Mouse (Mus musculus) E14TG2a.4 (cell line): ENCODE data around the gene Mylk2.
A peak's percentile ranks its signal among the peaks of the same experiment; 100 is the strongest.

Experiments
- H3K27me3 ChIP-seq: 2 replicates; pipeline ENCODE4 v1.6.1; 2014; ENCODE audit warnings: low read length, control low read depth; ENCODE audit not compliant: insufficient read depth
- H3K36me3 ChIP-seq: 2 replicates; pipeline ENCODE4 v1.6.1; 2014; ENCODE audit warnings: low read length, control low read depth; ENCODE audit not compliant: insufficient read depth
- H3K4me1 ChIP-seq: replicated peaks from 2 replicates; pipeline ENCODE4 v1.6.1; 2014; ENCODE audit warnings: low read depth, low read length, control low read depth
- H3K4me3 ChIP-seq: replicated peaks from 2 replicates; pipeline ENCODE4 v1.5.1; 2014; ENCODE audit warnings: mild to moderate bottlenecking, low read length
- H3K9me3 ChIP-seq: 2 replicates; pipeline ENCODE4 v1.6.1; 2014; ENCODE audit warnings: low read length, control low read depth
- CTCF ChIP-seq: conservative IDR thresholded peaks from 2 replicates; pipeline ENCODE4 v1.5.1; 2014; ENCODE audit warnings: low read length
- NANOG ChIP-seq: IDR thresholded peaks from 2 replicates; pipeline ENCODE4 v1.6.1; 2014; ENCODE audit warnings: borderline replicate concordance, low read length, mixed read lengths
- POU5F1 ChIP-seq: IDR thresholded peaks from 2 replicates; pipeline ENCODE4 v1.6.1; 2014; ENCODE audit warnings: low read length, borderline replicate concordance

The Mylk2 gene

DNA sequence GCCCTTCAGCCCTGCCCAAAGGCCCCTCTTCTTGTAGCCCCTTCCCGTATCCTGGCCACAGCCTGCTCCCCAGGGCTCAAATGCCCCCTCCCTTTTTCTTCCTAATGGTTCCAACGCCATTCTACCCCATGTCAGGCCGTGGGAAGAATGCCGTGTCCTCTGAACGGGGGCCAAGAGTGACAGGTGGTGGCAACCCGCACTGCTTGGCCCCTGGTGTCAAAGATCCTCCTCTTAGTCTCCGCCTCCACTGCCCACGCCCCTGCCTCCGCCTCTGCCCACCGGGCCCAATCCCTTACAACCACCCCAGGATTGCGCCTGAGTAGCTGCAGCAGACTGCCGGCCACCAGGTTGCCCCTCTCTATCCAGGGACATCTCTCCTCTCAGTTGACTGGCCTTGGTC lies at the start of gene Mylk2:
TSS of gene Mylk2 (plus strand) at position 322 of the 400 bp plus-strand sequence.
- TF ChIP-seq CTCF (no peak), POU5F1 (no peak), NANOG (no peak)
- Histone ChIP-seq H3K4me3 (peak within 1 kb of the TSS; percentile 32; the same call in 1 of the 2 replicates), H3K4me1 (peaks cover 55% of the 10 kb centered on the region), H3K9me3 (no peaks in the 10 kb centered on the region), H3K36me3 (no peaks in the 10 kb centered on the region), H3K27me3 (peaks cover 70% of the 10 kb centered on the region)

DNA sequence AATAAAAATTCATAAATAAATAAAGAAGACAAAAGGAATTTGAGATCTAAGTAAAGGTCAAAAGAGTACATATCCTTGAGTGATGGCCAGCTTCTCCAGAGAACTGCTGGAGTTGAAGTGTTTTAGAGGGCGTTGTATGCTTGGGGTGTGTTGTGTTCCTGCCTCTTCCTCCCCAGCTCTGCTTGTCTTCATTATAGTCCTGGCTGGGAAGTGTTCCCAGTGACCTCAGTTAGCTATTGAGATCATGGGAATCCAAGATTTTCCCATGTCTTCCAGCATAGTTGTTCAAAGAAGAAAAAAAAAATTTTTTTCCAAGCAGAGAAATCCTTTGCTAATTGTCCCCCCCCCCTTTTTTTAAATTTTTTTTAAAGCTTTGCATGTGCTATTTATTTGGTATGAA lies 49.3 kb upstream of the Mylk2 start:
- Histone ChIP-seq H3K27me3 (no peaks in the 10 kb centered on the region), H3K9me3 (no peaks in the 10 kb centered on the region), H3K4me3 (no peak overlapping the region), H3K36me3 (peaks cover 93% of the 10 kb centered on the region), H3K4me1 (peaks cover 46% of the 10 kb centered on the region)
- no peak for TF ChIP-seq CTCF
- TF ChIP-seq NANOG = no peak
- TF ChIP-seq POU5F1 = no peak

GRCm38 (mm10) chr2:152862638-152863037 lies 48.5 kb upstream of the Mylk2 start:
- Histone ChIP-seq H3K4me3 (no peak overlapping the region), H3K9me3 (no peaks in the 10 kb centered on the region), H3K27me3 (no peaks in the 10 kb centered on the region), H3K4me1 (peaks cover 46% of the 10 kb centered on the region), H3K36me3 (peaks cover 93% of the 10 kb centered on the region)
- no peak for TF ChIP-seq CTCF
- no peak for TF ChIP-seq POU5F1
- no peak for TF ChIP-seq NANOG

- H3K4me1 ChIP-seq = peaks cover 44% of the 10 kb centered on the region
- H3K27me3 ChIP-seq = no peaks in the 10 kb centered on the region
- TF ChIP-seq POU5F1 = no peak
- no peak for TF ChIP-seq NANOG
- no peak for TF ChIP-seq CTCF
- H3K4me3 ChIP-seq = no peak overlapping the region
- H3K9me3 ChIP-seq = no peaks in the 10 kb centered on the region
- H3K36me3 ChIP-seq = peaks cover 92% of the 10 kb centered on the region
These were observed 47.8 kb upstream of the Mylk2 start for GRCm38 (mm10) chr2:152863346-152863745.

GRCm38 (mm10) chr2:152878239-152878638 lies 32.9 kb upstream of the Mylk2 start:
- Histone ChIP-seq H3K9me3 (no peaks in the 10 kb centered on the region), H3K36me3 (peaks cover 96% of the 10 kb centered on the region), H3K27me3 (no peaks in the 10 kb centered on the region), H3K4me3 (no peak overlapping the region), H3K4me1 (no peaks in the 10 kb centered on the region; the same call in 1 of the 2 replicates)
- TF ChIP-seq NANOG (no peak), CTCF (no peak), POU5F1 (no peak)

- Histone ChIP-seq H3K4me1 (peaks cover 12% of the 10 kb centered on the region), H3K9me3 (no peaks in the 10 kb centered on the region), H3K36me3 (peaks cover 97% of the 10 kb centered on the region), H3K27me3 (no peaks in the 10 kb centered on the region), H3K4me3 (no peak overlapping the region)
- TF ChIP-seq POU5F1 (no peak), CTCF (no peak), NANOG (no peak)
These were observed 30.3 kb upstream of the Mylk2 start for GRCm38 (mm10) chr2:152880898-152881297.

GRCm38 (mm10) chr2:152884101-152884645 lies 27.0 kb upstream of the Mylk2 start:
- TF ChIP-seq CTCF (no peak), NANOG (no peak), POU5F1 (no peak)
- H3K36me3 ChIP-seq = peaks cover 99% of the 10 kb centered on the region
- H3K27me3 ChIP-seq = no peaks in the 10 kb centered on the region
- H3K4me1 ChIP-seq = peaks cover 12% of the 10 kb centered on the region
- no peaks in the 10 kb centered on the region for H3K9me3 ChIP-seq
- no peak overlapping the region for H3K4me3 ChIP-seq

DNA sequence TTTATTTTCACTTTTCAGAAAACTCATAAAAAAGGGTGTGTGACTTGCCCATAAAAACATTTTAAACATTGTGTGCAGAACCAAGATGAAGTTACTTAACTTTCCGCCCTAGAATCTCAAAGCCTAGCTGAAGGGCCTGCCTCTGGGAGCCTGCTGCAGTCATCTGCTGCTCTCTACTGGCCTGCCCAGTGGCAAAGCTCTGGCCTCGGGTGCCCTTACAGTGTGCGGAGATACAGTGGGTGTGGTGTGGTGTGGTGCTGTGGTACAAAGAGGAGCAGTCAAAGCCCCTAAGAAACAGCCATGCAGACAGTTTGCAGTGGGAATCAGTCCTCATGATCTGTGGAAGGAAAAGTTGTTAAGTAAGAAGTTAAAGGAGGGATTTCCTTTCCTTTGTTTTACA lies 23.9 kb upstream of the Mylk2 start:
- Histone ChIP-seq H3K4me1 (peaks cover 31% of the 10 kb centered on the region), H3K9me3 (no peaks in the 10 kb centered on the region), H3K4me3 (no peak overlapping the region), H3K27me3 (no peaks in the 10 kb centered on the region), H3K36me3 (peaks cover 97% of the 10 kb centered on the region)
- TF ChIP-seq POU5F1 = no peak
- no peak for TF ChIP-seq CTCF
- no peak for TF ChIP-seq NANOG

DNA sequence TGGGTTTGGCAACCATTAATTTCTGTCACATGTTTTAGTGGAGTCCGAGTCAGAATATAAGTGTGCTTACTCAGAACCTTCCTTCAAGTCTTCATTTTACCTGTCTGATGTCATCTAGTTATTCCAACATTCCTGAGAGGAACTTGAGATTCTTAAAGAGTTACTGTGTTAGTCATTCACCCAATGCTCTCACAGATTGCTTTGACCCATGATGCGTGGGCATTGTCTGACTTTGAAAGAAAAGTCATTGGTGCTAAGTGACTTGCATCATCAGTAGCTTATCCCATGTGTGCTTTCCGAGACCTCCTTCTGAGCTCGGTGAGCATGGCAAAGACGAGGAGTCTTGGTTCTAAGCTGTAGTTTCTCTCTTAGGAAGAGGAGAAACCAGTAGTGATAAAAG lies 22.4 kb upstream of the Mylk2 start:
- TF ChIP-seq CTCF (no peak), POU5F1 (no peak), NANOG (no peak)
- Histone ChIP-seq H3K36me3 (peaks cover 97% of the 10 kb centered on the region), H3K9me3 (no peaks in the 10 kb centered on the region), H3K4me3 (no peak overlapping the region), H3K27me3 (no peaks in the 10 kb centered on the region), H3K4me1 (peaks cover 30% of the 10 kb centered on the region)
